Mouse (Mus musculus): ENCODE data around the gene Rtn4r. TPM values are rescaled to one million over a fixed set of nuclear protein-coding genes. Genes with fewer than 3 reads are reported as not detected.

Rtn4r gene
- polyA plus RNA-seq, 1 experiment from 2014 or later = 1.8 TPM

GRCm38 (mm10) chr16:18103808-18104207 is 23.6 kb upstream of the Rtn4r start:
- no peak for DNase-seq (ENCODE audit: low spot score)
- WGBS = 39% methylated on average over 6 of the region's 6 CpGs
- H3K4me3 ChIP-seq = no peak overlapping the region
- H3K36me3 ChIP-seq = no peaks in the 10 kb centered on the region
- no peak overlapping the region for H3K27ac ChIP-seq (replicated peaks)
- H3K4me1 ChIP-seq = peaks cover 6% of the 10 kb centered on the region
- H3K27me3 ChIP-seq (ENCODE audit: low read depth, poor library complexity, severe bottlenecking) = no peaks in the 10 kb centered on the region
- no peaks in the 10 kb centered on the region for H3K9me3 ChIP-seq (replicated peaks)

- Histone ChIP-seq H3K4me1 (peaks cover 11% of the 10 kb centered on the region), H3K4me3 (no peak overlapping the region), H3K9me3 (replicated peaks) (peaks cover 19% of the 10 kb centered on the region), H3K27ac (replicated peaks) (no peak overlapping the region), H3K27me3 (ENCODE audit: low read depth, poor library complexity, severe bottlenecking) (no peaks in the 10 kb centered on the region), H3K36me3 (no peaks in the 10 kb centered on the region)
- peak; percentile 65 for DNase-seq (ENCODE audit: low spot score)
- 54% methylated on average over 5 of the region's 5 CpGs for WGBS
Observed at GRCm38 (mm10) chr16:18108221-18108966, 19.0 kb upstream of the Rtn4r start.

- no peak for DNase-seq (ENCODE audit: low spot score)
- Histone ChIP-seq H3K36me3 (no peaks in the 10 kb centered on the region), H3K27ac (replicated peaks) (no peak overlapping the region), H3K27me3 (ENCODE audit: low read depth, poor library complexity, severe bottlenecking) (no peaks in the 10 kb centered on the region), H3K4me1 (peaks cover 10% of the 10 kb centered on the region; the same call in 1 of the 2 replicates), H3K4me3 (no peak overlapping the region), H3K9me3 (replicated peaks) (peaks cover 19% of the 10 kb centered on the region)
- WGBS = 91% methylated on average over 7 of the region's 7 CpGs
Observed at GRCm38 (mm10) chr16:18111042-18111441, 16.4 kb upstream of the Rtn4r start.

- WGBS = 77% methylated on average over 4 of the region's 4 CpGs
- H3K27ac ChIP-seq (replicated peaks) = no peak overlapping the region
- H3K36me3 ChIP-seq = no peaks in the 10 kb centered on the region
Observed at GRCm38 (mm10) chr16:18116467-18116866, 11.0 kb upstream of the Rtn4r start.

GRCm38 (mm10) chr16:18118285-18118684 is 9.2 kb upstream of the Rtn4r start:
- Histone ChIP-seq H3K4me3 (no peak overlapping the region), H3K9me3 (replicated peaks) (no peaks in the 10 kb centered on the region), H3K36me3 (no peaks in the 10 kb centered on the region), H3K27ac (replicated peaks) (no peak overlapping the region), H3K4me1 (peaks cover 16% of the 10 kb centered on the region), H3K27me3 (ENCODE audit: low read depth, poor library complexity, severe bottlenecking) (no peaks in the 10 kb centered on the region)
- no peak for DNase-seq (ENCODE audit: low spot score)
- 86% methylated on average over 3 of the region's 3 CpGs for WGBS

More at GRCm38 (mm10) chr16:18116467-18116866, 11.0 kb upstream of the Rtn4r start:
- peaks cover 21% of the 10 kb centered on the region for H3K4me1 ChIP-seq
- no peak for DNase-seq (ENCODE audit: low spot score)
- H3K9me3 ChIP-seq (replicated peaks) = peaks cover 4% of the 10 kb centered on the region; the same call in 1 of the 2 replicates
- H3K4me3 ChIP-seq = no peak overlapping the region
- no peaks in the 10 kb centered on the region for H3K27me3 ChIP-seq (ENCODE audit: low read depth, poor library complexity, severe bottlenecking)

- 28% methylated on average over 8 of the region's 8 CpGs for WGBS
- H3K36me3 ChIP-seq = no peaks in the 10 kb centered on the region
- DNase-seq (ENCODE audit: low spot score) = peak; percentile 54
- H3K4me3 ChIP-seq = no peak overlapping the region
- H3K27ac ChIP-seq (replicated peaks) = no peak overlapping the region
- H3K9me3 ChIP-seq (replicated peaks) = no peaks in the 10 kb centered on the region
- peaks cover 16% of the 10 kb centered on the region for H3K4me1 ChIP-seq
- peaks cover 6% of the 10 kb centered on the region; the same call in 1 of the 2 replicates for H3K27me3 ChIP-seq (ENCODE audit: low read depth, poor library complexity, severe bottlenecking)
Observed at GRCm38 (mm10) chr16:18119031-18119730, 8.3 kb upstream of the Rtn4r start.

GRCm38 (mm10) chr16:18122740-18123139 is 4.7 kb upstream of the Rtn4r start:
- H3K4me3 ChIP-seq = no peak overlapping the region
- no peak overlapping the region for H3K27ac ChIP-seq (replicated peaks)
- 74% methylated on average over 2 of the region's 2 CpGs for WGBS
- H3K9me3 ChIP-seq (replicated peaks) = no peaks in the 10 kb centered on the region
- DNase-seq (ENCODE audit: low spot score) = no peak
- no peaks in the 10 kb centered on the region for H3K36me3 ChIP-seq
- H3K27me3 ChIP-seq (ENCODE audit: low read depth, poor library complexity, severe bottlenecking) = peaks cover 41% of the 10 kb centered on the region
- H3K4me1 ChIP-seq = peaks cover 16% of the 10 kb centered on the region

- Histone ChIP-seq H3K27ac (replicated peaks) (no peak overlapping the region), H3K9me3 (replicated peaks) (no peaks in the 10 kb centered on the region), H3K27me3 (ENCODE audit: low read depth, poor library complexity, severe bottlenecking) (peaks cover 48% of the 10 kb centered on the region), H3K36me3 (no peaks in the 10 kb centered on the region), H3K4me1 (peaks cover 23% of the 10 kb centered on the region), H3K4me3 (no peak overlapping the region)
- DNase-seq (ENCODE audit: low spot score) = no peak
- WGBS = 51% methylated on average over 1 of the region's 1 CpGs
Observed at GRCm38 (mm10) chr16:18123471-18123870, 4.0 kb upstream of the Rtn4r start.

GRCm38 (mm10) chr16:18124040-18124439 is 3.4 kb upstream of the Rtn4r start:
- H3K36me3 ChIP-seq = no peaks in the 10 kb centered on the region
- H3K4me1 ChIP-seq = peaks cover 24% of the 10 kb centered on the region
- no peak overlapping the region for H3K4me3 ChIP-seq
- peaks cover 54% of the 10 kb centered on the region for H3K27me3 ChIP-seq (ENCODE audit: low read depth, poor library complexity, severe bottlenecking)
- WGBS = 81% methylated on average over 4 of the region's 4 CpGs
- H3K9me3 ChIP-seq (replicated peaks) = no peaks in the 10 kb centered on the region
- no peak for DNase-seq (ENCODE audit: low spot score)
- no peak overlapping the region for H3K27ac ChIP-seq (replicated peaks)

- Histone ChIP-seq H3K4me3 (no peak overlapping the region), H3K4me1 (peaks cover 20% of the 10 kb centered on the region), H3K27ac (replicated peaks) (no peak overlapping the region), H3K9me3 (replicated peaks) (no peaks in the 10 kb centered on the region), H3K27me3 (ENCODE audit: low read depth, poor library complexity, severe bottlenecking) (peaks cover 60% of the 10 kb centered on the region), H3K36me3 (no peaks in the 10 kb centered on the region)
- DNase-seq (ENCODE audit: low spot score) = no peak
- 41% methylated on average over 5 of the region's 5 CpGs for WGBS
Observed at GRCm38 (mm10) chr16:18124626-18125025, 2.8 kb upstream of the Rtn4r start.

- peaks cover 63% of the 10 kb centered on the region for H3K27me3 ChIP-seq (ENCODE audit: low read depth, poor library complexity, severe bottlenecking)
Observed at GRCm38 (mm10) chr16:18125131-18125530, 2.3 kb upstream of the Rtn4r start.

GRCm38 (mm10) chr16:18126211-18126610 is 1.2 kb upstream of the Rtn4r start:
- H3K27me3 ChIP-seq (ENCODE audit: low read depth, poor library complexity, severe bottlenecking) = peaks cover 74% of the 10 kb centered on the region

More at GRCm38 (mm10) chr16:18125131-18125530, 2.3 kb upstream of the Rtn4r start:
- DNase-seq (ENCODE audit: low spot score) = no peak
- Histone ChIP-seq H3K27ac (replicated peaks) (no peak overlapping the region), H3K36me3 (no peaks in the 10 kb centered on the region), H3K9me3 (replicated peaks) (no peaks in the 10 kb centered on the region), H3K4me3 (no peak overlapping the region), H3K4me1 (peaks cover 20% of the 10 kb centered on the region)
- 84% methylated on average over 2 of the region's 2 CpGs for WGBS

More at GRCm38 (mm10) chr16:18126211-18126610, 1.2 kb upstream of the Rtn4r start:
- Histone ChIP-seq H3K36me3 (no peaks in the 10 kb centered on the region), H3K4me1 (peaks cover 20% of the 10 kb centered on the region), H3K9me3 (replicated peaks) (no peaks in the 10 kb centered on the region), H3K4me3 (no peak overlapping the region), H3K27ac (replicated peaks) (no peak overlapping the region)
- no peak for DNase-seq (ENCODE audit: low spot score)
- WGBS = 81% methylated on average over 3 of the region's 3 CpGs

All from midbrain, embryonic 10.5 days (tissue).